Mouse (Mus musculus) bone marrow macrophage, adult 2 months (primary cell): ENCODE data around the gene Scarb1. TPM values are rescaled to one million over a fixed set of nuclear protein-coding genes. Genes with fewer than 3 reads are reported as not detected.
A peak's percentile ranks its signal among the peaks of the same experiment; 100 is the strongest.
"Not testable (repeated sequence)": the region's sequence is repeated elsewhere in the genome, so short reads cannot be mapped to it uniquely, and the experiment has no call there.

Experiments used
- H3K27ac ChIP-seq: 2 replicates; pipeline ENCODE4 v1.5.1; 2012; ENCODE audit warnings: low read depth, low read length; ENCODE audit not compliant: insufficient read depth
- H3K4me1 ChIP-seq: 2 replicates; pipeline ENCODE4 v1.6.1; 2012; ENCODE audit warnings: low read length; ENCODE audit not compliant: control insufficient read depth, insufficient read depth
- H3K4me3 ChIP-seq: 2 replicates; pipeline ENCODE4 v1.5.1; 2012; ENCODE audit warnings: mild to moderate bottlenecking, low read length, moderate library complexity; ENCODE audit not compliant: insufficient read depth
- CTCF ChIP-seq: IDR thresholded peaks from 2 replicates; pipeline ENCODE4 v1.5.1; 2012; ENCODE audit warnings: low read depth, mild to moderate bottlenecking, low read length, moderate library complexity
- POLR2A ChIP-seq: IDR thresholded peaks from 2 replicates; pipeline ENCODE4 v1.6.1; 2012; ENCODE audit warnings: mild to moderate bottlenecking, low read depth, low read length, borderline replicate concordance
- polyA plus RNA-seq: library from polyadenylated mRNA; stranded (reverse); fragments of >200 nt; gene quantifications from 2 replicates; pipeline ENCODE4 v1.2.4, GENCODE M21; 2012; ENCODE audit not compliant: missing spikeins, insufficient read depth, insufficient read length

The Scarb1 gene
- 101 and 120 TPM in 2 replicates for polyA plus RNA-seq

DNA sequence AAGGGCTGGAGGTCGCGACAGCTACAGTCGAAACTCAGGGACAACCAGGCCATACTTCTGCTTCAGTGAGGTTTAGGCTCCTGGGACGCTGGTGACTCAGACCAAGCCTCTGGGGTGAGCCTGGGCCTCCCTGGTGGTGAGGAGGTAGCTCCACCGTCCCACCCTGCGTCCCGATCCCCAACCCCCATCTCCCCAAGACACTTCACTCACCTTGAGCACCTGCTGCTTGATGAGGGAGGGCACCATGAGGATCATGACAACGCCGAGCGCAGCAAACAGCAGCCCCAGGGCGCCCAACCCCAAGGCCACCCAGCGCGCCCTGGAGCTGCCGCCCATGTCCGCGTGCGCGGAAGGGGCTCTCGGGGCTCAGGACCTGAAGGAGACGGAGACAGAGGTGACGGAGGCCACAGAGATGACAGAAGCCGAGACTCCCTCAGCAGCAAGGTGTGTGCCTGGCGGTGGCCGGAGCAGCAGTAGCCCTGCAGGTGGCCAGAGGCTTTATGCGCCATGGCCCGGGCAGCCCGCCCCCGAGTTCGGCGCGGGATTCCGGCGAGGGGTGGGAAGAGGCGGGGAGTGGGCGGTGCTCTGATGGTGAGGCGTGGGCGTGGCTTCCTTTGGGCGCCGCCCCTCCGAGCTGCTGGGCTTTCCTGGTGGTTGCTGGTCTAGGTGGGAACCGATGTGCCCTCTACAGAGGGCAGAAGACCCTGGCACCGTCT lies at the start of gene Scarb1:
Scarb1 (minus strand) TSS at position 548 of the 716 bp plus-strand sequence.
- TF ChIP-seq POLR2A (no peak), CTCF (no peak)
- Histone ChIP-seq H3K4me1 (peaks cover 34% of the 10 kb centered on the region), H3K27ac (peak within 1 kb of the TSS; percentile 80), H3K4me3 (peak within 1 kb of the TSS; percentile 93)

GRCm38 (mm10) chr5:125389579-125390441 lies 48.9 kb upstream of the Scarb1 start, which contains the start of gene Ubc:
Ubc (minus strand) TSS chr5:125390202.
- H3K27ac ChIP-seq: peak within 1 kb of the TSS; percentile 98
- H3K4me3 ChIP-seq: peak within 1 kb of the TSS; percentile 89
- peaks cover 21% of the 10 kb centered on the region for H3K4me1 ChIP-seq
- TF ChIP-seq CTCF (no peak), POLR2A (peak; percentile 86; the same call in 1 of the 2 replicates)

DNA sequence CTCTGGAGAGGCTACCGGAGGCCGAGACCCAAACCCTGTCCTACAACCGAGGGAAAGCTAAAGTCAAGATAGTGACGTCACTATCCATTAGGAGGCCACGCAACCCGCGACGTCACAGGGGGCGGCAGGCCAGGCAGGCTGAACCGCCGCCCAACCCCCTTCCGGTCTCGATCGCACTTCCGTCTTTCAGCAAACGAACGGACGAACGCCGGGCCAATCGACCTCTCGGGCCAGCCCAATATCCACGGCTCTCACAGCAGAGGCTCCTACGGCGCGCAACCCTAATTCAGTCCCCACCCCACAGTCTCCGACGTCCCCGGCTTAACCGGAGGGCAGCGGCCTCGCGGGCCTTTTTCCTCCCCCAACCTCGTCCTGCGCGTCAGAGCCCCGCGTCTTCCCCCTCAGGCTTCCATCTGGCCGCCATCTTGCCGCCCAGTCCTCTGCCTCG lies 48.3 kb upstream of the Scarb1 start, which contains the start of gene Gm10382:
Gm10382 (plus strand) TSS at position 192 of the 448 bp plus-strand sequence.
- H3K4me3 ChIP-seq: peak within 1 kb of the TSS; percentile 89
- TF ChIP-seq POLR2A (no peak), CTCF (no peak)
- peak within 1 kb of the TSS; percentile 98 for H3K27ac ChIP-seq
- peaks cover 20% of the 10 kb centered on the region for H3K4me1 ChIP-seq

- H3K4me1 ChIP-seq: peaks cover 16% of the 10 kb centered on the region
- TF ChIP-seq POLR2A (no peak), CTCF (no peak)
- H3K4me3 ChIP-seq: peak overlapping the region; percentile 89
- H3K27ac ChIP-seq: peak overlapping the region; percentile 98
Measured at GRCm38 (mm10) chr5:125388358-125389092, 47.6 kb upstream of the Scarb1 start.

DNA sequence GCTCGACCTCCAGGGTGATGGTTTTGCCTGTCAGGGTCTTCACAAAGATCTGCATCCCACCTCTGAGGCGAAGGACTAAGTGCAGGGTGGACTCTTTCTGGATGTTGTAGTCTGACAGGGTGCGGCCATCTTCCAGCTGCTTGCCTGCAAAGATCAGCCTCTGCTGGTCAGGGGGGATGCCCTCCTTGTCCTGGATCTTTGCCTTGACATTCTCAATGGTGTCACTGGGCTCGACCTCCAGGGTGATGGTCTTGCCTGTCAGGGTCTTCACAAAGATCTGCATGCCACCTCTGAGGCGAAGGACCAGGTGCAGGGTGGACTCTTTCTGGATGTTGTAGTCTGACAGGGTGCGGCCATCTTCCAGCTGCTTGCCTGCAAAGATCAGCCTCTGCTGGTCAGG lies 46.4 kb upstream of the Scarb1 start:
- Histone ChIP-seq H3K4me3 (peak overlapping the region; percentile 51), H3K4me1 (peaks cover 12% of the 10 kb centered on the region)
- not testable (repeated sequence) for H3K27ac ChIP-seq

DNA sequence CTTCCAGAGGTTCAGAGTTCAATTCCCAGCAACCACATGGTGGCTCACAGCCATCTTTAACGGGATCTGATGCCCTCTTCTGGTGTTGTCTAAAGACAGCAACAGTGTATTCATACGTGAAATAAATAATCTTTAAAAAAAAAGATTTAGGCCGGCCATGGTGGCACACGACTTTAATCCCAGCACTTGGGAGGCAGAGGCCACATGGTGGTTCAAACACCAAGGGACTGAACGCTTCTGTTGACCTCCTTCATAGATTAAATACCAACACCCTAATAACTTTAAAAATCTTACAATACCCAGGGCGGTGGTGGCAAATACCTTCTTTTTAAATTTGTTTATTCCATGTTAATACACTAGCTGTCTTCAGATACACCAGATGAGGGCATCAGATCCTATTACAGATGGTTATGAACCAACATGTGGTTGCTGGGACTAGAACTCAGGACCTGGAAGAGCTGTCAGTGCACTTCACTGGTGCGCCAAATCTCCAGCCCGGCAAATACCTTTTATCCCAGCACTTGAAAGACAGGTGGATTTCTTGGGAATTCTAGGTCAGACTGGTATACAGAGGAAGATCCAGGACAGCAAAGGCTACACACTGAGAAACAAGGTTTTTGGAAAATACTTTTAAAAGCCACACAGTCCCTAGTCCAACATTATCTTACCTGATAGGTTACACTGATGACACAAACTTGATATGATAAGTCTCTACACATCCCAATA lies 44.5 kb upstream of the Scarb1 start:
- TF ChIP-seq CTCF (no peak), POLR2A (no peak)

GRCm38 (mm10) chr5:125384512-125385214 lies 43.8 kb upstream of the Scarb1 start:
- TF ChIP-seq CTCF (no peak), POLR2A (no peak)
- peaks cover 3% of the 10 kb centered on the region; the same call in 1 of the 2 replicates for H3K4me1 ChIP-seq
- peak overlapping the region; percentile 21 for H3K27ac ChIP-seq
- peak overlapping the region; percentile 54; the same call in 1 of the 2 replicates for H3K4me3 ChIP-seq

More for the DNA sequence above, 44.5 kb upstream of the Scarb1 start:
- Histone ChIP-seq H3K4me1 (peaks cover 4% of the 10 kb centered on the region; the same call in 1 of the 2 replicates), H3K4me3 (peak overlapping the region; percentile 54), H3K27ac (peak overlapping the region; percentile 4; the same call in 1 of the 2 replicates)

- Histone ChIP-seq H3K27ac (peak overlapping the region; percentile 24), H3K4me1 (peaks cover 3% of the 10 kb centered on the region; the same call in 1 of the 2 replicates), H3K4me3 (no peak overlapping the region)
- TF ChIP-seq POLR2A (no peak), CTCF (no peak)
Measured at GRCm38 (mm10) chr5:125383637-125384420, 42.9 kb upstream of the Scarb1 start.
